Mouse (Mus musculus) layer of hippocampus, adult 11-12 months (tissue): Measurements from ENCODE around the gene Szt2.

Experiments
- DNase-seq: peaks from one replicate; pipeline ENCODE4 v3.0.0; 2022; ENCODE audit warnings: low spot score

Szt2 gene

DNA sequence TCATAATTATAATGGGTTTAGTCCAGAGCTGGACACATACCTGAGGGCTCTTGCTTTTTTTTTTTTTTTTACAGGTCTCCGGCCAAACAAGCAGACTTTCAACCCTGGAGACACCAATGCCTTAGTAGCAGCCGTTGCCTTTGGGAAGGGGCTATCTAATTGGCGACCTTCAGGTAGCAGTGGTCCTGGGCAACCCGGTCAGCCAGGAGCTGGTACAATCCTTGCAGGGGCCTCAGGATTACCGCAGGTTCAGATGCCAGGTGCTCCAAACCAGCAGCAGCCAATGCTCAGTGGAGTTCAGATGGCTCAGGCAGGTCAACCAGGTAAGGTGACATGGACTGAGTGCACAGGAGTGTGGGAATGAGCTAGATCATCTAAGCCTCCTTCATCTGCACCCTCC lies 4.5 kb upstream of the Szt2 start:
- DNase-seq, result no peak

DNA sequence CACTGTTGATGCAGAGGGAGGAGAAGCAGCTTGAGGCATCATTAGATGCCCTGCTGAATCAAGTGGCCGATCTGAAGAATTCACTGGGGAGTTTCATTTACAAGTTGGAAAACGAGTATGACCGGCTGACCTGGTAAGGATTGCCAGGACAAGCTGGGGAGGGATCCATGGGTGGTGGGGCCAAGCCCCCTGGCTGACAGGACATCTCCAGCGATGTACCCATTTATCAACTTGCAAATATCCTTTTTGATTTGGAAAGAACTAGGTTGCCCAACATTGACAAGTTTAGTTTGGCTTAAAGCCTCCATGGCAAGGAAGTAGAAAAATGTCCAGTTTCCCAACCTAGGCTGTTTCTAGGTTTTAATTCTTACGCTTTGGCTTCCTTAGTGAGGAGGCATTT lies 1.8 kb upstream of the Szt2 start:
- DNase-seq, result no peak

- no peak for DNase-seq
Measured at GRCm38 (mm10) chr4:118402701-118403100, 6.4 kb downstream of the Szt2 start.

- DNase-seq, result no peak
Measured at GRCm38 (mm10) chr4:118401918-118402317, 7.2 kb downstream of the Szt2 start.

GRCm38 (mm10) chr4:118401421-118401820 lies 7.7 kb downstream of the Szt2 start:
- DNase-seq, result no peak

- no peak for DNase-seq
Measured at GRCm38 (mm10) chr4:118398400-118398799, 10.7 kb downstream of the Szt2 start.

DNA sequence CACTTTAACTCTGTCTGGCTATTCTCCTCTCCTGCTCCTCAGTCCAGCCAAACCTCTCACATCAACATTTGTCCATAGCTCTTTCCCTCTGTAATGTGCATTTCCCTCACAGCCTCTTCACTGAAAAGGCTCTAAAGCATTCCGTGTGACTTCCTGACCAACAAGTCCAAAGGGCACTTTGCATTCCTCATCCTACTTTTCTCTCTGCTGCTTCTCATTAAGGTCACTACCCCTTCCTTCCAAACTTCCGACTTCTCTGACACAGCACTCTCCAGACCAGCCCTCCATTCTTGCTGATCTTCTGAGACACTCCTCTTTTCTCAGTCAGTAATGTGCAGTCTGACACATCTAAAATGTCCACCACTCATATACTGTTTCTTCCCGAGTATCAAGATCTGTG lies 12.6 kb downstream of the Szt2 start:
- DNase-seq, result no peak

GRCm38 (mm10) chr4:118395289-118395688 lies 13.8 kb downstream of the Szt2 start:
- DNase-seq, result no peak

DNA sequence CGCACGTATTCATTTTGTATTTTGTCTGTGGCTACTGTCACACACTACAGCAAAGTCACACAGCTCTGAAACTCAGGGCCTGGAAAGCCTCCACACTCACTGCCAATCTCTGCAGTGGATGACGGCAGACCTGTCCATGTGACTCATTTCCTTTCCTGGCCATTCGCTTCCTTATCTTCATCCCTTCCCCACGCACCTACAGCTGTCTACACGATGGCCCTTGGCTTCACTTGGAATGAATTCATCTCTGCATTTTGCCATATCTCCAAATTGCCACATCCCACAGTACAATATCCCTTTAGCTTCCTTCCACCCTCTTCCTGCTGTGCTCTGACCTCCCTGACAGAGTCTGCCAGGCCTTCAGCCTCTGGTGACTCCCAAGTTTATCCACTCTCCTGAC lies 14.6 kb downstream of the Szt2 start:
- no peak for DNase-seq

- no peak for DNase-seq
Measured at GRCm38 (mm10) chr4:118390146-118390545, 18.9 kb downstream of the Szt2 start.

- DNase-seq, result no peak
Measured at GRCm38 (mm10) chr4:118387316-118387715, 21.8 kb downstream of the Szt2 start.

DNA sequence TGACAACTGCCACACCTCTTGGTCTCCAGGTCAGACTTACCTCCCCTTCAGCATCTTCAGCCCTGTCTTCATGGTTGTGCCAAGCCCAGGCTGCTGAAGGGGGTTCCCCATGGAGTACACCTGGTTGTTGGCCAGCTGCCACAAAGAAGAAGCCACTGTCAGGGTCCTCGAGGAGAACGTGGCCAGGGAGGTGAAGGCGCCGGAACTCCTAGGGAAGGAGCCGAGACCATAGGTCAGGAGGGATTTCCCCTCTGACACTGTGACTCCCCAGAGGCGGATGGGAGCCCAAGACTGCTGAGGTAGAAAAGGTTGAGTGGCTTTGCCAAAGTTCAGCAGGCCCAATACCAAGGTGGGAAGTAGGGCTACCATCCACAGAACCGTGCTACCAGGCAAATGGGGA lies 25.8 kb downstream of the Szt2 start:
- no peak for DNase-seq

- no peak for DNase-seq
Measured at GRCm38 (mm10) chr4:118375999-118376398, 33.1 kb downstream of the Szt2 start.

DNA sequence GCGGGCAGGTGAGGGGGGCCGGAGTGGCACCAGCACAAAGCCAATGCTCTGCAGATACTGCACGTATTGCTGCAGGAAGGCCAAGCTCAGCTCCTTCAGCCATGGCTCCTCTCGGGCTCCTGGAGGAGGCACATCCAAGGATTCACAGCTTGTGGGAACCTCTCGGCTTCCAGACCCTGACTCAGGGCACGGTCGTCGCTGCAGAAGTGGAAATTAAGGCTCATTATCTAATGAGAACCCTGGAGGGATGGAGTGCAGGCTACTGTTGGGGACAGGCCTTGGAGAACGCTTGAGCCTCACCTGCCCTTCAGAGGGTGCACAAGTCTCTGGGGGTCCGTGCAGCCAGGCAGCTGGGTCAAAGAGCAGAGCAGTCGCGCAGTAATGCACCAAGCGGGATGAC lies 37.3 kb downstream of the Szt2 start:
- DNase-seq, result no peak

DNA sequence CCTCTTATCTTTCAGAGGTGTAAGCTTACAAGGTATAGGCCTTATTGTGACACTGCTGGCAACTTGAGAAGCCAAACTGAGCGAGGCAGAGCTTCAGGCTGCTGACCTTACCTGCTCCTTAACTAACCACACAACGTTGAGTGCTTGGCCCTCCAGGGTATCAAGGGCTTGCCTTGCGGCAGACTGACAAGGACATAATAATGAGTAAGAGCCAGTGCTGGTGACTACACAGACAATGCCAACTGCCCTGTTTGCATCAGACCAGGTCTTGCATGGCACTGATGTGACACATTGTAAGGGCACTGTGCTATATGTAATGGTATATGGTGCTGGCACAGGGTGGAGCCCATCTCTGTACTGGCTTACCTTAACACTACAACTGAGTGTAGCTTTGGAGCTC lies 40.5 kb downstream of the Szt2 start:
- no peak for DNase-seq

- peak; percentile 31 for DNase-seq
Measured at GRCm38 (mm10) chr4:118367551-118367950, 41.5 kb downstream of the Szt2 start.

GRCm38 (mm10) chr4:118365991-118366390 lies 43.1 kb downstream of the Szt2 start:
- no peak for DNase-seq

DNA sequence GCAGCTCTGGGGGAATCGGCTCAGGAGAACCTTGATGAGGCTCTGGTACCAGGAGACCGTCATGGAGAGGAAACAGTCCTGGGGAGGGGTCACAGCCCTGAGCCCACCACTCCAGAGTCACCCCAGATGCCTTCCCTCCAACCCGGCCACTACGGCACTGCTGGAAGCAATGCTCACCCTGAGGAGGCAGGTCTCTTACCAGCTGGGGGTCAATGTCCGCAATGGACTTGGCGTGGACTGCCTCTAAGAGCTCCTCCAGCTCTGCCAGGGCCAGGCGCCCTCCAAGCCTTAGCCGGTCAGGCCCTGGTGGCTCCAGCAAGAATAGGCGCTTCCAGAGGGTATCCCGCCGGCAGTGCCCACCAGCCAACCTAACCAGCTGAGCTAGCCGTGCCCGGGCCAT lies 44.4 kb downstream of the Szt2 start:
- no peak for DNase-seq

GRCm38 (mm10) chr4:118363985-118364384 lies 45.1 kb downstream of the Szt2 start:
- no peak for DNase-seq

GRCm38 (mm10) chr4:118362879-118363278 lies 46.2 kb downstream of the Szt2 start:
- no peak for DNase-seq

DNA sequence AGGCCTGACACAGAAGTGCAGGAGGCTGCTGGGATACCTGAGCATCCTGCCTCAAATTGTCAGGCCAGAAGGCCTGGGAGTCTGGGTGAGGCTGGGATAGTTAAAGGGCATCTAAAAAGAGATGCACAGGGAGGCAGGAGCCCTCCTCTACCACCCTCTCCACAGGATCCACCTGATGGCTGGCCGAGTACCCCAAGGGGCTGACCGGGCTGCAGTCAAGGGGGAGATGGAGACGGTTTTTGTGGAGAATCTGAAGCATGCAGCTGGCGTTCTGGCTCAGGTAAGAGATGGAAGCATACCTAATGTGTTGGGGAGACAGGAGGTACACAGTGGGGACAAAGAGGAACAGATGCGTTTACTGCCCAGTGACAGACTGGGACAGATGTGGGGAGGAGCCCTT lies 47.6 kb downstream of the Szt2 start:
- DNase-seq, result no peak

DNA sequence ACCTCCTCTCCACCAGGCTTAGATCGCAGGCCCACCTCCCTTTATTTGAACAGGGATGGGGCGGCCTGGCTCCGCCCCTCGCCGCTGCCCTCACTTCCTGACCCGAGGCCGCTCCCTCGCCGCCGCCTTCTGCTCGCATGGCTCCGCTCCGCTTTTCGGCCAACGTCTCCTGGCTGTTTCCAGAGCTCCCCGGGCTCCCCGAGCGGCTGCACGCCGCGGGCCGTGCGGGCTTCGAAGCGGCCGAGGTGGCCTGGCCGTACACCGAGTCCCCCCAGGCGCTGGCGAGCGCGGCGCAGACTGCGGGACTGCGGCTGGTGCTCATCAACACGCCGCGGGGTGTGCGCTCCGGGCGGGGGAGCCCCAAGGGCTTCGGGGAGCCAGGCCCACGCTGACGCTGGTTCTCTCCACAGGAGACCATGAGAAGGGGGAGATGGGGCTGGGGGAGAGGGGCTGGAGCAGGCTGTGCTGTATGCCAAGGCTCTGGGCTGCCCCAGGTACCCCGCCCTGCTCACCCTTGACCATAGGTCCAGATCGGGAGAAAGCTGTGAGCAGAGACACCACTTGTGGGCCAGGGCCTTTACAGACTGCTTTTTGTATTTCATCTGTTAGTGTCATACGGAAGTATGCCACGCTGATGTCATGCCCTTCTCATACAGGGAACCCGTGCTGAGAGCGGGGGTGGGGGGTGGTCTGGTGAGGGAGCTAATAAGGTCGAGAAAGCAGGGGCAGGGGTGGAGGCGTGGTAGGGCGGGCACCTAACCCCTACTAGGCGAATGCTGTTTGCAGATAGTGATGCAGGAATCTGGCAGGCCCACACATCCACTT lies 49.0 kb downstream of the Szt2 start:
- DNase-seq, result peak; percentile 59

- DNase-seq, result no peak
Measured at GRCm38 (mm10) chr4:118359211-118359895, 49.7 kb downstream of the Szt2 start.
